Mouse (Mus musculus): ENCODE data around the gene Smyd1. TPM values are rescaled to one million over a fixed set of nuclear protein-coding genes. Genes with fewer than 3 reads are reported as not detected.

Gene Smyd1
- total RNA-seq, 1 experiment = 6.8 TPM

- Histone ChIP-seq H3K4me3 (ENCODE audit: insufficient read depth in 1 of 2, low read depth in 1 of 2, low read length in 2 of 2, poor library complexity in 1 of 2, severe bottlenecking in 1 of 2) (no peak overlapping the region), H3K36me3 (ENCODE audit: control insufficient read depth, insufficient read depth, low read length, poor library complexity, severe bottlenecking) (no peaks in the 10 kb centered on the region), H3K9me3 (ENCODE audit: control insufficient read depth, insufficient read depth, low read depth, low read length) (no peaks in the 10 kb centered on the region), H3K9ac (ENCODE audit: insufficient read depth, low read depth, low read length, poor library complexity, severe bottlenecking) (no peak overlapping the region), H3K4me1 (ENCODE audit: control insufficient read depth in 2 of 2, insufficient read depth in 2 of 2, low read length in 2 of 2, poor library complexity in 1 of 2) (peaks cover 1 to 3% of the 10 kb centered on the region in 2 experiments; a peak in 2 of 4 replicates), H3K27ac (ENCODE audit: insufficient read depth, low read depth, low read length, poor library complexity, severe bottlenecking) (no peak overlapping the region)
- in situ Hi-C loops (cut with MboI; ENCODE audit: low sequenced_read_pairs in 2 of 2, unreplicated experiment in 2 of 2) = no loop called here
- DNase-seq (ENCODE audit: low read depth, low spot score) = no peak
- TF ChIP-seq HCFC1 (IDR thresholded peaks at IDR 0.05; ENCODE audit: borderline replicate concordance, insufficient read depth, low read length) (no peak), MAFK (IDR thresholded peaks at IDR 0.05; ENCODE audit: insufficient read depth, low read depth, low read length) (no peak), ZC3H11A (IDR thresholded peaks at IDR 0.05; ENCODE audit: borderline replicate concordance, low read depth, low read length) (no peak), ZNF384 (IDR thresholded peaks at IDR 0.05; ENCODE audit: low read depth, low read length) (no peak), CHD2 (IDR thresholded peaks at IDR 0.05; ENCODE audit: low read depth, low read length) (no peak)
These were observed 118.4 kb downstream of the Smyd1 start for GRCm38 (mm10) chr6:71203674-71204073.

- no peak for DNase-seq (ENCODE audit: low read depth, low spot score)
- H3K4me3 ChIP-seq (ENCODE audit: insufficient read depth in 1 of 2, low read depth in 1 of 2, low read length in 2 of 2, poor library complexity in 1 of 2, severe bottlenecking in 1 of 2) = no peak overlapping the region
- no peaks in the 10 kb centered on the region for H3K9me3 ChIP-seq (ENCODE audit: control insufficient read depth, insufficient read depth, low read depth, low read length)
- in situ Hi-C loops (cut with MboI; ENCODE audit: low sequenced_read_pairs in 2 of 2, unreplicated experiment in 2 of 2) = no loop called here
- no peaks in the 10 kb centered on the region for H3K36me3 ChIP-seq (ENCODE audit: control insufficient read depth, insufficient read depth, low read length, poor library complexity, severe bottlenecking)
- TF ChIP-seq HCFC1 (IDR thresholded peaks at IDR 0.05; ENCODE audit: borderline replicate concordance, insufficient read depth, low read length) (no peak), CHD2 (IDR thresholded peaks at IDR 0.05; ENCODE audit: low read depth, low read length) (no peak), ZNF384 (IDR thresholded peaks at IDR 0.05; ENCODE audit: low read depth, low read length) (no peak), MAFK (IDR thresholded peaks at IDR 0.05; ENCODE audit: insufficient read depth, low read depth, low read length) (no peak)
- no peak overlapping the region for H3K27ac ChIP-seq (ENCODE audit: insufficient read depth, low read depth, low read length, poor library complexity, severe bottlenecking)
- H3K9ac ChIP-seq (ENCODE audit: insufficient read depth, low read depth, low read length, poor library complexity, severe bottlenecking) = no peak overlapping the region
- peaks cover 3 to 6% of the 10 kb centered on the region in 2 experiments; a peak in 2 of 4 replicates for H3K4me1 ChIP-seq (ENCODE audit: control insufficient read depth in 2 of 2, insufficient read depth in 2 of 2, low read length in 2 of 2, poor library complexity in 1 of 2)
These were observed 120.1 kb downstream of the Smyd1 start for GRCm38 (mm10) chr6:71201925-71202324.

GRCm38 (mm10) chr6:71199612-71200011 is 122.4 kb downstream of the Smyd1 start, which contains the start of gene Fabp1:
Gene Fabp1, plus strand, starts transcription at chr6:71199827.
- Histone ChIP-seq H3K4me3 (ENCODE audit: insufficient read depth in 1 of 2, low read depth in 1 of 2, low read length in 2 of 2, poor library complexity in 1 of 2, severe bottlenecking in 1 of 2) (no peak within 1 kb of the TSS), H3K27ac (ENCODE audit: insufficient read depth, low read depth, low read length, poor library complexity, severe bottlenecking) (no peak within 1 kb of the TSS), H3K36me3 (ENCODE audit: control insufficient read depth, insufficient read depth, low read length, poor library complexity, severe bottlenecking) (no peaks in the 10 kb centered on the region), H3K9me3 (ENCODE audit: control insufficient read depth, insufficient read depth, low read depth, low read length) (no peaks in the 10 kb centered on the region), H3K9ac (ENCODE audit: insufficient read depth, low read depth, low read length, poor library complexity, severe bottlenecking) (no peak within 1 kb of the TSS), H3K4me1 (ENCODE audit: control insufficient read depth in 2 of 2, insufficient read depth in 2 of 2, low read length in 2 of 2, poor library complexity in 1 of 2) (peaks cover 0 to 6% of the 10 kb centered on the region in 2 experiments; a peak in 1 of 4 replicates)
- no peak for DNase-seq (ENCODE audit: low read depth, low spot score)
- no peak for TF ChIP-seq MAFK (IDR thresholded peaks at IDR 0.05; ENCODE audit: insufficient read depth, low read depth, low read length)
- TF ChIP-seq CHD2 (IDR thresholded peaks at IDR 0.05; ENCODE audit: low read depth, low read length) = no peak
- TF ChIP-seq ZNF384 (IDR thresholded peaks at IDR 0.05; ENCODE audit: low read depth, low read length) = no peak
- no peak for TF ChIP-seq HCFC1 (IDR thresholded peaks at IDR 0.05; ENCODE audit: borderline replicate concordance, insufficient read depth, low read length)
- no peak for TF ChIP-seq ZC3H11A (IDR thresholded peaks at IDR 0.05; ENCODE audit: borderline replicate concordance, low read depth, low read length)
- in situ Hi-C loops (cut with MboI; ENCODE audit: low sequenced_read_pairs in 2 of 2, unreplicated experiment in 2 of 2) = no loop called here

GRCm38 (mm10) chr6:71197636-71198535 is 124.1 kb downstream of the Smyd1 start:
- H3K9ac ChIP-seq (ENCODE audit: insufficient read depth, low read depth, low read length, poor library complexity, severe bottlenecking) = no peak overlapping the region
- no peak overlapping the region for H3K4me3 ChIP-seq (ENCODE audit: insufficient read depth in 1 of 2, low read depth in 1 of 2, low read length in 2 of 2, poor library complexity in 1 of 2, severe bottlenecking in 1 of 2)
- H3K4me1 ChIP-seq (ENCODE audit: control insufficient read depth in 2 of 2, insufficient read depth in 2 of 2, low read length in 2 of 2, poor library complexity in 1 of 2) = peaks cover 0 to 6% of the 10 kb centered on the region in 2 experiments; a peak in 1 of 4 replicates
- no peak overlapping the region for H3K27ac ChIP-seq (ENCODE audit: insufficient read depth, low read depth, low read length, poor library complexity, severe bottlenecking)
- TF ChIP-seq CHD2 (IDR thresholded peaks at IDR 0.05; ENCODE audit: low read depth, low read length) (no peak), HCFC1 (IDR thresholded peaks at IDR 0.05; ENCODE audit: borderline replicate concordance, insufficient read depth, low read length) (no peak), ZNF384 (IDR thresholded peaks at IDR 0.05; ENCODE audit: low read depth, low read length) (no peak), MAFK (IDR thresholded peaks at IDR 0.05; ENCODE audit: insufficient read depth, low read depth, low read length) (no peak), ZC3H11A (IDR thresholded peaks at IDR 0.05; ENCODE audit: borderline replicate concordance, low read depth, low read length) (no peak)
- in situ Hi-C loops (cut with MboI; ENCODE audit: low sequenced_read_pairs in 2 of 2, unreplicated experiment in 2 of 2) = no loop called here
- DNase-seq (ENCODE audit: low read depth, low spot score) = no peak
- H3K36me3 ChIP-seq (ENCODE audit: control insufficient read depth, insufficient read depth, low read length, poor library complexity, severe bottlenecking) = no peaks in the 10 kb centered on the region
- no peaks in the 10 kb centered on the region for H3K9me3 ChIP-seq (ENCODE audit: control insufficient read depth, insufficient read depth, low read depth, low read length)

All from ES-E14 (cell line).